Mouse (Mus musculus) CH12.LX (cell line): Measurements from ENCODE around the gene Dars. TPM values are rescaled to one million over a fixed set of nuclear protein-coding genes. Genes with fewer than 3 reads are reported as not detected.

Experiments
- DNase-seq: peaks from one replicate; pipeline ENCODE4 v3.0.0-alpha.2; 2013; ENCODE audit errors: extremely low read depth
- H3K27ac ChIP-seq: 2 replicates; pipeline ENCODE4 v1.5.1; 2012; ENCODE audit warnings: low read depth, mild to moderate bottlenecking, control low read depth, moderate library complexity; ENCODE audit not compliant: insufficient read depth
- H3K27me3 ChIP-seq: replicated peaks from 2 replicates; pipeline ENCODE3; 2012; ENCODE audit warnings: inconsistent platforms
- H3K36me3 ChIP-seq, 2 experiments: replicated peaks in 1 of 2; 2 replicates each; pipeline versions ENCODE3 to v1.6.1; 2012; ENCODE audit warnings: inconsistent platforms in 1 of 2, low read length in 1 of 2, mild to moderate bottlenecking in 1 of 2, mixed read lengths in 1 of 2, moderate library complexity in 1 of 2; ENCODE audit not compliant: control insufficient read depth in 1 of 2, insufficient read depth in 1 of 2
- H3K4me1 ChIP-seq, 2 experiments: 2 replicates each; pipeline ENCODE4 v1.6.1; 2012; ENCODE audit warnings: inconsistent platforms in 1 of 2, moderate library complexity in 1 of 2; ENCODE audit not compliant: insufficient read depth in 2 of 2, control insufficient read depth in 1 of 2
- H3K4me2 ChIP-seq: 2 replicates; pipeline ENCODE4 v1.6.1; 2012; ENCODE audit warnings: low read depth, mild to moderate bottlenecking, control low read depth; ENCODE audit not compliant: poor library complexity, insufficient read depth, severe bottlenecking
- H3K4me3 ChIP-seq, 3 experiments: fragments of 150-350 bp in 1 of 3; sonication (generic) in 1 of 3; replicated peaks in 1 of 3; 2 replicates each; pipeline versions ENCODE3 to v1.5.1; 2011 to 2012; ENCODE audit warnings: low read depth in 2 of 3, low read length in 2 of 3, mild to moderate bottlenecking in 2 of 3, moderate library complexity in 2 of 3, control low read depth in 1 of 3, improper control_type of control experiment in 1 of 3, inconsistent platforms in 1 of 3, mixed read lengths in 1 of 3; ENCODE audit not compliant: poor library complexity in 1 of 3
- H3K79me2 ChIP-seq: replicated peaks from 2 replicates; pipeline ENCODE4 v1.6.1; 2012; ENCODE audit warnings: mild to moderate bottlenecking, moderate library complexity; ENCODE audit not compliant: control insufficient read depth, poor library complexity, insufficient read depth, severe bottlenecking; ENCODE audit errors: extremely low read depth
- H3K9ac ChIP-seq: 2 replicates; pipeline ENCODE4 v1.6.1; 2012; ENCODE audit warnings: low read depth, mild to moderate bottlenecking, control low read depth, moderate library complexity; ENCODE audit not compliant: insufficient read depth
- H3K9me3 ChIP-seq: replicated peaks from 2 replicates; pipeline ENCODE3; 2012; ENCODE audit warnings: low read length, inconsistent platforms, mixed read lengths
- CTCF ChIP-seq, 2 experiments: IDR thresholded peaks in 1 of 2; conservative IDR thresholded peaks in 1 of 2; 2 replicates each; pipeline ENCODE4 v1.5.1; 2011 to 2012; ENCODE audit warnings: low read depth in 2 of 2, low read length in 2 of 2, improper control_type of control experiment in 1 of 2, inconsistent platforms in 1 of 2, mild to moderate bottlenecking in 1 of 2, moderate library complexity in 1 of 2
- EP300 ChIP-seq: IDR thresholded peaks from 2 replicates; pipeline ENCODE4 v1.6.1; 2011; ENCODE audit warnings: low read length, improper control_type of control experiment
- IRF4 ChIP-seq: IDR thresholded peaks from 2 replicates; pipeline ENCODE4 v1.6.1; 2014; ENCODE audit warnings: low read depth, mild to moderate bottlenecking, inconsistent platforms, low read length, improper control_type of control experiment
- MAFK ChIP-seq: IDR thresholded peaks from 2 replicates; pipeline ENCODE4 v1.6.1; 2011; ENCODE audit warnings: low read length, improper control_type of control experiment; ENCODE audit not compliant: insufficient replicate concordance
- NRF1 ChIP-seq: IDR thresholded peaks from 2 replicates; pipeline ENCODE4 v1.6.1; 2014; ENCODE audit warnings: low read depth, mild to moderate bottlenecking, inconsistent platforms, low read length, improper control_type of control experiment, moderate library complexity
- PAX5 ChIP-seq: IDR thresholded peaks from 2 replicates; pipeline ENCODE4 v1.6.1; 2012; ENCODE audit warnings: low read length, inconsistent platforms, mixed read lengths
- RAD21 ChIP-seq: IDR thresholded peaks from 2 replicates; pipeline ENCODE4 v1.6.1; 2011; ENCODE audit warnings: low read depth, mild to moderate bottlenecking, low read length, improper control_type of control experiment, moderate library complexity
- RCOR1 ChIP-seq: conservative IDR thresholded peaks from 2 replicates; pipeline ENCODE4 v1.6.1; 2012; ENCODE audit warnings: low read depth, mild to moderate bottlenecking, inconsistent platforms, low read length, improper control_type of control experiment
- SMC3 ChIP-seq: IDR thresholded peaks from 2 replicates; pipeline ENCODE4 v1.6.1; 2011; ENCODE audit warnings: low read depth, low read length, improper control_type of control experiment
- USF1 ChIP-seq: IDR thresholded peaks from 2 replicates; pipeline ENCODE4 v1.6.1; 2014; ENCODE audit warnings: low read depth, mild to moderate bottlenecking, inconsistent platforms, low read length, improper control_type of control experiment
- USF2 ChIP-seq: conservative IDR thresholded peaks from 2 replicates; pipeline ENCODE4 v1.6.1; 2011; ENCODE audit warnings: low read depth, low read length, improper control_type of control experiment
- ZC3H11A ChIP-seq: IDR thresholded peaks from 2 replicates; pipeline ENCODE4 v1.6.1; 2012; ENCODE audit warnings: low read depth, mild to moderate bottlenecking, inconsistent platforms, low read length, improper control_type of control experiment
- ZKSCAN1 ChIP-seq: IDR thresholded peaks from 2 replicates; pipeline ENCODE4 v1.6.1; 2012; ENCODE audit warnings: low read depth, inconsistent platforms, low read length, improper control_type of control experiment, borderline replicate concordance
- ZNF384 ChIP-seq: IDR thresholded peaks from 2 replicates; pipeline ENCODE4 v1.6.1; 2012; ENCODE audit warnings: low read depth, low read length, improper control_type of control experiment, inconsistent platforms
- dilution Hi-C: fragments of 300-500 bp; cut with MboI; formaldehyde crosslinking; loops from 2 replicates; pipeline ENCODE4 v1.14.3; 2020; ENCODE audit warnings: low sequenced_read_pairs; ENCODE audit not compliant: extremely low pct_unique_long_range_greater_than_20kb, extremely low pct_ligation_motif_present
- in situ Hi-C: fragments of 300-500 bp; cut with MboI; formaldehyde crosslinking; loops from 3 replicates; pipeline ENCODE4 v1.14.3; 2019; ENCODE audit warnings: low sequenced_read_pairs, low pct_ligation_motif_present, low pct_unique_long_range_greater_than_20kb, mixed read lengths
- polyA plus RNA-seq: library from polyadenylated mRNA; unstranded; fragments of >175 nt; gene quantifications from 2 replicates; pipeline ENCODE4 v1.2.1, GENCODE M21; 2012; ENCODE audit warnings: low read depth; ENCODE audit not compliant: insufficient read length
- total RNA-seq, 2 experiments: library from RNA; depleted of rRNA; stranded (reverse); fragments of 300-350 nt in 1 of 2; fragments of >200 nt in 1 of 2; gene quantifications; 2 replicates each; pipeline ENCODE4 v1.2.3; 2012 to 2014

Gene Dars
- total and polyA plus RNA-seq, 3 experiments: 177 to 339 (median 190) TPM

DNA sequence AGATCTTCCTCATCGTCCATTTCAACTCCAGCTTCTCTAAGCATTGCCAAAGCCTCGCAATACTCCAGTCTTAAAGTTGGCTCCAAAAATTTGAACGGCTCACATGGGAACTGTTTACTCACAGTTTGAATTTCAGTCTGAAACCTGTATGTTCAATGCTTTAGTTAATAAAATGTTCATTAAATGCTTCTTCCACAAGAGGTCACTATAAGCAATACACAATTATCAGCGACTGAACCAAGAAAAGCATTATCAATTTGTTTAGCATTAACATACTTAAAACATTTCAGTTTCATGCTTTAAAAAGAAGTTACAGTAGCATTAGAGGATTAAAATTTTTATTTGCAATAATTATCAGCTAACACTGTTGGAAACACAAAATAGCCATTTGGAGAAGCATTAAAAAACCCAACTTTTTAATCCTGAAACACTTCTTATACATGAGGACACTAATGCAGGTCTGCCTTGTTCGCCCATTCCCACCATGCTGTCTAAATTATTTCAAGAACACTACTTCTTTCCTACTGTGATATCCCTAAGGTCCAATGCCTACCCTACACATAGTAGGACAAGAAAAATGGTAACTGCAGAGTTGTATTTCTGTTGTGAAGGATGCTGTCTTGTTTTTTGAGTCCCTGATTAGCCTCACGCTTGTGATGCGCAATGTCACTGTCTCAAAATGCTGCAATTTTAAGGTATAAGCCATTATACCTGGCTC, 44.9 kb downstream of the Dars start:
- H3K4me1 ChIP-seq: peaks cover 3 to 22% of the 10 kb centered on the region in 2 experiments; a peak in 3 of 4 replicates
- H3K4me2 ChIP-seq: no peak overlapping the region
- DNase-seq: peak; percentile 35
- in situ Hi-C loops: no loop called here
- H3K36me3 ChIP-seq: peaks cover 39 to 72% of the 10 kb centered on the region in 2 experiments
- H3K27ac ChIP-seq: no peak overlapping the region
- H3K4me3 ChIP-seq: no peak overlapping the region
- peaks cover 7% of the 10 kb centered on the region; the same call in 1 of the 2 replicates for H3K79me2 ChIP-seq
- H3K9me3 ChIP-seq: no peaks in the 10 kb centered on the region
- no peaks in the 10 kb centered on the region for H3K27me3 ChIP-seq
- dilution Hi-C loops: no loop called here
- TF ChIP-seq USF2: no peak
- peak; percentile 36 for TF ChIP-seq ZKSCAN1
- TF ChIP-seq USF1: no peak
- peak; percentile 62 for TF ChIP-seq RAD21
- TF ChIP-seq IRF4: 0 out of 2 replicates have a peak, but pooled peaks have one; percentile 10
- TF ChIP-seq CTCF (conservative IDR thresholded peaks at IDR 0.05 in 1 of 2, IDR thresholded peaks at IDR 0.05 in 1 of 2; ENCODE audit: low read depth in 2 of 2, low read length in 2 of 2): peak in 1 of 2 experiments; percentile 57; a peak in 2 of 4 replicates
- peak; percentile 46 for TF ChIP-seq SMC3
- TF ChIP-seq, all 38 proteins: peak for 5
- no peak overlapping the region for H3K9ac ChIP-seq

- Histone ChIP-seq H3K4me1 (peaks cover 3 to 10% of the 10 kb centered on the region in 2 experiments; a peak in 3 of 4 replicates), H3K79me2 (peaks cover 3% of the 10 kb centered on the region; the same call in 1 of the 2 replicates), H3K4me3 (no peak overlapping the region), H3K27ac (no peak overlapping the region), H3K4me2 (no peak overlapping the region), H3K9ac (no peak overlapping the region; the same call in 1 of the 2 replicates), H3K9me3 (no peaks in the 10 kb centered on the region), H3K27me3 (no peaks in the 10 kb centered on the region), H3K36me3 (peaks cover 39 to 81% of the 10 kb centered on the region in 2 experiments)
- DNase-seq: peak; percentile 68
- in situ Hi-C loops (loop anchor here (5.0 to 10.0 kb wide), 3 partner anchors 216 to 458 kb away; no protein-coding TSS in a partner anchor), dilution Hi-C loops (no loop called here)
- TF ChIP-seq SMC3 (peak; percentile 76), RAD21 (peak; percentile 83), ZNF384 (peak; percentile 77), NRF1 (no peak), EP300 (no peak), RCOR1 (no peak), CTCF (conservative IDR thresholded peaks at IDR 0.05 in 1 of 2, IDR thresholded peaks at IDR 0.05 in 1 of 2; ENCODE audit: low read depth in 2 of 2, low read length in 2 of 2) (peak; percentile 46 to 79; a peak in 3 of 4 replicates), PAX5 (no peak), MAFK (peak; percentile 19; the same call in 1 of the 2 replicates), ZC3H11A (no peak; the same call in 1 of the 2 replicates)
Observed at GRCm38 (mm10) chr1:128368732-128369441, 48.3 kb downstream of the Dars start.
